In genomic region chr11:110257911-110258310, GRCm38 (mm10) we compare ENCODE assay signal across 22 mouse cellular contexts. TPM values are rescaled to one million over a fixed set of nuclear protein-coding genes. Genes with fewer than 3 reads are reported as not detected.
DNase-seq lines count a peak whose midpoint lies in the region; ATAC-seq lines count a peak whose summit lies in the region.
"Had no signal": no experiment of that assay in that cellular context is flagged by ENCODE, and none has a peak within 500 bp of the region (broad histone marks: within the 10 kb centered on the region; RNA-seq: fewer than 3 reads in every experiment).

No protein-coding gene starts in this region.

- no peak overlapping the region for H3K4me2 ChIP-seq in embryonic facial prominence, embryonic 15.5 days (replicated peaks)
- H3K4me2 ChIP-seq: embryonic facial prominence, embryonic 13.5 days; forebrain, embryonic 12.5 days had no signal

- H3K4me3 ChIP-seq in embryonic facial prominence, embryonic 15.5 days (replicated peaks): no peak overlapping the region
- H3K4me3 ChIP-seq: embryonic facial prominence, embryonic 13.5 days; erythroblast, embryonic 14.5 days; forebrain, embryonic 10.5 days; forebrain, embryonic 12.5 days had no signal

- intact Hi-C loops in left cerebral cortex, postnatal 36 days (cut with DNase I): no loop called here

- ATAC-seq in embryonic facial prominence, embryonic 15.5 days (ENCODE audit: insufficient number of reproducible peaks, low FRiP score, low TSS enrichment, low read depth): no peak
- ATAC-seq: forebrain, embryonic 14.5 days; forebrain, embryonic 16.5 days had no signal

- WGBS in embryonic facial prominence, embryonic 15.5 days: 27% methylated on average over 4 of the region's 4 CpGs

- no peaks in the 10 kb centered on the region for H3K36me3 ChIP-seq in embryonic facial prominence, embryonic 15.5 days
- H3K36me3 ChIP-seq: embryonic facial prominence, embryonic 13.5 days; forebrain, embryonic 10.5 days; forebrain, embryonic 12.5 days had no signal

- peak; percentile 79 for DNase-seq in ES-CJ7 (ENCODE audit: low read depth, low spot score)
- peak; percentile 89 for DNase-seq in R1 (ENCODE audit: low read depth, low spot score)
- no peak for DNase-seq in cerebellum, adult 9-10 months
- DNase-seq in left cerebral cortex, postnatal 36 days (ENCODE audit: low spot score in 2 of 2): no peak
- DNase-seq: adrenal gland, adult 2 months; adrenal gland, postnatal 10 days; adrenal gland, postnatal 25 days; cerebellum, adult 11 months; cerebellum, adult 18-20 months; cerebellum, adult 8-10 months; cerebellum, postnatal 10 days; cerebellum, postnatal 25 days had no signal

- H3K4me1 ChIP-seq in embryonic facial prominence, embryonic 15.5 days: no peaks in the 10 kb centered on the region
- H3K4me1 ChIP-seq: embryonic facial prominence, embryonic 13.5 days; forebrain, embryonic 10.5 days; forebrain, embryonic 12.5 days had no signal

- H3K9ac ChIP-seq in embryonic facial prominence, embryonic 15.5 days: no peak overlapping the region
- H3K9ac ChIP-seq: embryonic facial prominence, embryonic 13.5 days; forebrain, embryonic 12.5 days had no signal

- no peaks in the 10 kb centered on the region for H3K27me3 ChIP-seq in embryonic facial prominence, embryonic 15.5 days
- H3K27me3 ChIP-seq: CH12.LX; embryonic facial prominence, embryonic 13.5 days; forebrain, embryonic 12.5 days had no signal

- H3K27ac ChIP-seq in embryonic facial prominence, embryonic 15.5 days (replicated peaks): peak overlapping the region; percentile 28; the same call in 1 of the 2 replicates
- H3K27ac ChIP-seq: embryonic facial prominence, embryonic 13.5 days; forebrain, embryonic 10.5 days; forebrain, embryonic 12.5 days had no signal

- 0 out of 2 replicates have a peak, but pooled peaks cover 4% of the 10 kb centered on the region for H3K9me3 ChIP-seq in embryonic facial prominence, embryonic 15.5 days (replicated peaks)
- H3K9me3 ChIP-seq: forebrain, embryonic 12.5 days had no signal

RNA-seq across cellular contexts. Expression of gene Abca6, which starts 6.3 kb away (rescaled TPM):
- polyA plus RNA-seq in embryonic facial prominence, embryonic 15.5 days (2015; fragmentation: Nextera tagmentation; extraction: Ambion mirVana): 1.2 TPM in 2 replicates
- total RNA-seq in left cerebral cortex, postnatal 36 days (2021): 1 to 10 TPM; 1.1 to 1.6 TPM
- total RNA-seq: MEL had no signal
- polyA plus RNA-seq: C2C12; erythroblast, embryonic 14.5 days had no signal

Comparison
In these comparisons a context has a peak if more than half of its experiments do, and no peak if none do; other contexts are left out.
1. DNase-seq: peak in ES-CJ7 (single experiment) and R1 (single experiment); none in cerebellum, adult 9-10 months (single experiment) and left cerebral cortex, postnatal 36 days (0 of 2).